ENCODE assay signal across 9 mouse cellular contexts in genomic region chr13:39823965-39824555, GRCm38 (mm10).
A peak's percentile ranks its signal among the peaks of the same experiment; 100 is the strongest.
DNase-seq lines count a peak whose midpoint lies in the region; ATAC-seq and TF ChIP-seq lines count a peak whose summit lies in the region.
"Had no signal": no experiment of that assay in that cellular context is flagged by ENCODE, and none has a peak within 500 bp of the region (broad histone marks: within the 10 kb centered on the region; RNA-seq: fewer than 3 reads in every experiment).

No protein-coding gene starts in this region.

- intact Hi-C loops in gastrocnemius, adult 2 months (cut with DNase I), result no loop called here

- TF ChIP-seq CTCF in gastrocnemius, adult 2 months (IDR thresholded peaks at IDR 0.05), result no peak
- no peak for TF ChIP-seq CTCF in thymus, adult 2 months (IDR thresholded peaks at IDR 0.05; ENCODE audit: borderline replicate concordance, control insufficient read depth, extremely low read depth, insufficient read depth, low read length, poor library complexity)

- TF ChIP-seq POLR2A in thymus, adult 2 months (IDR thresholded peaks at IDR 0.05; ENCODE audit: control insufficient read depth, extremely low read depth, insufficient read depth, low read length, poor library complexity), result no peak

- H3K4me3 ChIP-seq in gastrocnemius, adult 2 months, result no peak overlapping the region
- H3K4me3 ChIP-seq in thymus, adult 2 months (ENCODE audit: control insufficient read depth, insufficient read depth, low read length), result no peak overlapping the region
- peak overlapping the region; percentile 30 for H3K4me3 ChIP-seq in forebrain, embryonic 14.5 days (ENCODE audit: low read depth, low read length)
- H3K4me3 ChIP-seq in midbrain, embryonic 14.5 days (replicated peaks; ENCODE audit: low read depth, low read length), result peak overlapping the region; percentile 33
- H3K4me3 ChIP-seq: liver, embryonic 15.5 days had no signal

- H3K4me2 ChIP-seq in forebrain, embryonic 14.5 days (ENCODE audit: low read length), result peak overlapping the region; percentile 64
- peak overlapping the region; percentile 58 for H3K4me2 ChIP-seq in midbrain, embryonic 14.5 days (ENCODE audit: low read length)
- H3K4me2 ChIP-seq: liver, embryonic 15.5 days had no signal

- no peaks in the 10 kb centered on the region for H3K9me3 ChIP-seq in forebrain, embryonic 14.5 days (replicated peaks; ENCODE audit: control insufficient read depth, low read length)
- no peaks in the 10 kb centered on the region for H3K9me3 ChIP-seq in midbrain, embryonic 14.5 days (ENCODE audit: control insufficient read depth, low read length)
- H3K9me3 ChIP-seq: liver, embryonic 15.5 days had no signal

- no peak overlapping the region for H3K27ac ChIP-seq in gastrocnemius, adult 2 months
- no peak overlapping the region for H3K27ac ChIP-seq in thymus, adult 2 months (ENCODE audit: control insufficient read depth, insufficient read depth, low read length)
- H3K27ac ChIP-seq in forebrain, embryonic 14.5 days (ENCODE audit: low read depth, low read length), result peak overlapping the region; percentile 67; the same call in 1 of the 2 replicates
- peak overlapping the region; percentile 64 for H3K27ac ChIP-seq in midbrain, embryonic 14.5 days (replicated peaks; ENCODE audit: low read depth, low read length)
- H3K27ac ChIP-seq: liver, embryonic 15.5 days had no signal

- H3K9ac ChIP-seq in forebrain, embryonic 14.5 days (ENCODE audit: low read length), result peak overlapping the region; percentile 45
- peak overlapping the region; percentile 52 for H3K9ac ChIP-seq in midbrain, embryonic 14.5 days (replicated peaks; ENCODE audit: low read length)
- H3K9ac ChIP-seq: liver, embryonic 15.5 days had no signal

- H3K36me3 ChIP-seq in thymus, adult 2 months (ENCODE audit: control insufficient read depth, insufficient read depth, low read length), result no peaks in the 10 kb centered on the region
- no peaks in the 10 kb centered on the region for H3K36me3 ChIP-seq in forebrain, embryonic 14.5 days (ENCODE audit: control insufficient read depth, insufficient read depth, low read length)
- no peaks in the 10 kb centered on the region for H3K36me3 ChIP-seq in midbrain, embryonic 14.5 days (ENCODE audit: control insufficient read depth, insufficient read depth, low read length)
- H3K36me3 ChIP-seq: liver, embryonic 15.5 days had no signal

- 12% methylated on average over 20 of the region's 20 CpGs for WGBS in thymus, adult 2 months
- 2% methylated on average over 20 of the region's 20 CpGs for WGBS in forebrain, embryonic 14.5 days
- WGBS in midbrain, embryonic 14.5 days, result 10% methylated on average over 20 of the region's 20 CpGs

- no peaks in the 10 kb centered on the region; the same call in 1 of the 2 replicates for H3K4me1 ChIP-seq in thymus, adult 2 months (replicated peaks; ENCODE audit: control insufficient read depth, insufficient read depth, low read length)
- H3K4me1 ChIP-seq in forebrain, embryonic 14.5 days (ENCODE audit: control insufficient read depth, insufficient read depth, low read length), result peaks cover 13% of the 10 kb centered on the region
- H3K4me1 ChIP-seq in midbrain, embryonic 14.5 days (ENCODE audit: control insufficient read depth, insufficient read depth, low read length), result peaks cover 13% of the 10 kb centered on the region
- H3K4me1 ChIP-seq: liver, embryonic 15.5 days had no signal

- no peaks in the 10 kb centered on the region for H3K27me3 ChIP-seq in thymus, adult 2 months (ENCODE audit: control insufficient read depth, insufficient read depth, low read length)
- no peaks in the 10 kb centered on the region for H3K27me3 ChIP-seq in forebrain, embryonic 14.5 days (replicated peaks; ENCODE audit: control insufficient read depth, insufficient read depth, low read length)
- 0 out of 2 replicates have a peak, but pooled peaks cover 2% of the 10 kb centered on the region for H3K27me3 ChIP-seq in midbrain, embryonic 14.5 days (ENCODE audit: control insufficient read depth, insufficient read depth, low read length)

- peak; percentile 20 for DNase-seq in gastrocnemius, adult 2 months
- no peak for DNase-seq in gastrocnemius, postnatal 25 days
- peak; percentile 3 for DNase-seq in thymus, postnatal 14 days
- DNase-seq in thymus, adult 2 months, result no peak
- DNase-seq in forebrain, embryonic 14.5 days (ENCODE audit: low spot score), result peak; percentile 82
- DNase-seq in kidney, postnatal 14 days, result peak; percentile 14
- DNase-seq in midbrain, embryonic 14.5 days, result no peak

- peak; percentile 79 for ATAC-seq in forebrain, embryonic 14.5 days
- peak; percentile 55 for ATAC-seq in midbrain, embryonic 14.5 days (ENCODE audit: low FRiP score, low TSS enrichment)
- ATAC-seq in inflammation-experienced regulatory T-cells, adult 6 months, result no peak

Comparison
In these comparisons a context has a peak if more than half of its experiments do, and no peak if none do; other contexts are left out.
1. DNase-seq: peak in gastrocnemius, adult 2 months (single experiment), thymus, postnatal 14 days (single experiment), forebrain, embryonic 14.5 days (single experiment) and kidney, postnatal 14 days (single experiment); none in gastrocnemius, postnatal 25 days (single experiment), thymus, adult 2 months (single experiment) and midbrain, embryonic 14.5 days (single experiment).
2. H3K27ac ChIP-seq: peak in forebrain, embryonic 14.5 days (single experiment) and midbrain, embryonic 14.5 days (single experiment); none in gastrocnemius, adult 2 months (single experiment) and thymus, adult 2 months (single experiment).
3. H3K4me3 ChIP-seq: peak in forebrain, embryonic 14.5 days (single experiment) and midbrain, embryonic 14.5 days (single experiment); none in gastrocnemius, adult 2 months (single experiment) and thymus, adult 2 months (single experiment).